Mouse (Mus musculus) NIH3T3 (cell line): ENCODE data around the gene Wnt2.

Experiments used
- DNase-seq: peaks from one replicate; pipeline ENCODE4 v3.0.0-alpha.2; 2012; ENCODE audit warnings: low read depth

Gene Wnt2

DNA sequence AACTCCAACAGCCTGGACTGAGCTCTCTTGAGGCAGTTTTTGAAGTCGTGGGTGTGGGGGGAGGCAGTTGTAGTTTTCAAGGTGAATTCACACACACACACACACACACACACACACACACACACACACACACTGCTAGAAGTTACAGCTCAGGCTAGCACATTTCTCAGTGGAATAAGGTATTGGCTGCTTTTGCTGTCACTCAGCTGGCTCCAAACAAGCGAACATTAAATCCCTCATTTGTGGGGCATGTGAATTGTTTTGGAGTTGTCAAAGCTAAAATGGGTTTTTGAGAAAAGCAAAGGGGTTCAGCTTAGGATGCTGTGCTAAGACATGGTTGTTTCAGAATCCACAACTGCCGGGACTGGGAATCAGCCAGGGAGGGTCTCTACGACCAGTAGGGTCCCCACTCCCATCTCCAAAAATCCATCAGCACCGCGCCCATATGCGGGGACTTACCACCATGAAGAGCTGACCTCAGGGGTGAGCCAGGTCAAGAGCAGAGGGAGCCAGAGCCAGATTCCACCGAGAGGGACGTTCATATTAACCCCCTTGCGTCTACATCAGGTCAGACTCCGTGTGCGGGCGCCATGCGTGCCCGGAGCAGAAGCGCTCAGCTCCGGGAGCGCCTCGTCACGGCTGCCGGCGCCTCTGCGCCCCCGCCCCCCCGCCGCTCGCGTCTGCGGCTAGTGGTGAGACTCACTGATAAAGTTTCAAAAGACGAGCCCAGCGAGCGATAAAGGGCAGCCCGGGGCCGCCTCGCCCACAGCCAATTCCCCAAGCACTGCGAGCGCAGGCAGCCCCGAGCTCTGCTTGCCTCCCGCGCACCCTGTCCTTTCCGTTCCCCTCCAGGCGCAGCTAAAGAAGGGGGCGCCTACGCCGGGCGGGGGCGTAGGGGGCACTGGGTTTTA, at the start of gene Wnt2:
Wnt2 (minus strand) TSS at position 840 of the 911 bp plus-strand sequence.
- peak; percentile 62 for DNase-seq

DNA sequence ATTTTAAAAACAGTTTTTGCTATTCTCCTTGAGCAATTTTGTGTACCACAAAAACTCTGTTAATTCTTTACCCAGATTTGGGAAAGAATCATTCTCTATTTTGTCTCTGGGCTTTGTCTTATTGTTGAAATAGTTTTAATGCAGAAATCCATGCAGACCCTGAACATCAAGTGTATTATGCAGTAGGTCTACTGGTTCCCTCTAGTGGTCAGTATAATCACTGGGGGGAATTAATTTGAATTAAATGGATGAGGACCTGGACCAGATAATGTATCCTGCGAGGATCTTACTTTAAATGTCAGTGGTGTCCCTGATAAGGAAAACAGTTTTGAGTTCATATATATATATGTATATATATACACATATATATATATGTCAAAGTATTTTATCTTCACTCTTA, 48.2 kb upstream of the Wnt2 start:
- DNase-seq = peak; percentile 79

DNA sequence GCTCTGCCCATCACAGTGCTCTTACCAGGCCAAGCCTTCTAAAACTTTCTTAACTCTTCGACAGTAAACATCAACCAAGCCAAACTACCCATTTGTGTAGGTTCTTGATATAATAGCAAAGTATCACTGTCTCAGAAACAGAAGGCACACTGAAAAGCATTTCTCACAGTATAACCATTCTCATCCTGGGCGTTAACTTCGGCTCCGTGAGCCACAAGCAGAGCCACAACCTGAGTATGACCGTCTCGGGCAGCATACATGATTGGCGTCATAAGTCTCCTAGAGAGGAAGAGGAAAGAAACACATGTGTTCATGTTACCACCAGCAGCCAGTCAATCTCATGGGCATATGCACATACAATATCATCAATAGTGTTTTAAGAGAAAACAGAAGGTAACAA, 46.6 kb upstream of the Wnt2 start:
- no peak for DNase-seq

DNA sequence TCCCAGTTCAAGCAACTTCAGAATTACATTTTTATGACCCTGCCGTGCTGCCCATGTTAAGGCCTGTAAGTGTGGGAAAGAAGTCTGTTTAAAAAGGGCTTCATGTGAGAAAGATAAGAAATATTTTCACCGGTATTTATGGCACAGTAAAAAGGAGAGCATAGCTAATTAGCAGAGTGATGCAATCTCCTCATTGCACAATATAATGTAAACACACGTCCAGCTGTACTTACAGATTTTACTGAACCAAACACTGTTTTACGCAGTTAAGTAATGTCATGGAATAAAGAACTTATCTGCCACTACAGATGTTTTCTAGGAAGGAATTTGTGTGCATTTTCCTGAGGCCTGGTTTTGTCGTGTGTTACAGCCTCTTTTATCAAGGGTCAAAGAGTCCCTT, 46.2 kb upstream of the Wnt2 start:
- DNase-seq = peak; percentile 57

DNA sequence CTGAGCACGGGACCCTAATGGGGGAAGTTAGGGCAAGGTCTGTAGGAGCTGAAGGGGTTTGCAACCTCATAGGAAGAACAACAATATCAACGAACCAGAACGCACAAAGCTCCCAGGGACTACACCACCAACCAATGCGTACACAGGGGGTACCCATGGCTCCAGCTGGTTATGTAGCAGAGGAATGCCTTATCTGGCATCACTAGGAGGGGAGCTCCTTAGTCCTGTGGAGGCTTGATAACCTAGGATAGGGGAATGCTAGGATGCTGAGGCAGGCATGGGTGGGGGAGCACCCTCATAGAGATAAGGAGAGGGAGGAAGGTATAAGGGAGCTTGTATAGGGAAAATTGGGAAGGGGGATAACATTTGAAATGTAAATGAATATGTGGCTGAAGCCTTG, 27.5 kb upstream of the Wnt2 start:
- no peak for DNase-seq

DNA sequence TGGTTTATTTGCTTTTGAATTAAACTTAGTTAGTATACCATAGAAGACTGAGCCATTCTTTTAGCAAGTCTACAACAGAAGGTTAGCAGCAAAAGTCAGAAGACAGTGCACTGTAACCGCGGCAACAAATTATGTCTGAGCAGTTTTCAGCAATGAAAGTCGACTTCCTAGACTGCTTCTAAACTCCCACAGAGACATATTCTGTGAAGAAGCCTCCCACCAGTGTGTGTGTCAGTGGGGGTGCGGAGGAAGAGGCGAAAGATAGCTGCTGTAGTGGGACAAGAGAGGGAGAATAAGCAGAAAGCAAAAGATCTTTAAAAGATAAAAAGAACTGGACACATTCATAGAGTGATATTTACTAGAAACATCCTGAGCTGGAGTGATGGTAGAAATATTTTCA, 21.3 kb upstream of the Wnt2 start:
- DNase-seq = no peak

DNA sequence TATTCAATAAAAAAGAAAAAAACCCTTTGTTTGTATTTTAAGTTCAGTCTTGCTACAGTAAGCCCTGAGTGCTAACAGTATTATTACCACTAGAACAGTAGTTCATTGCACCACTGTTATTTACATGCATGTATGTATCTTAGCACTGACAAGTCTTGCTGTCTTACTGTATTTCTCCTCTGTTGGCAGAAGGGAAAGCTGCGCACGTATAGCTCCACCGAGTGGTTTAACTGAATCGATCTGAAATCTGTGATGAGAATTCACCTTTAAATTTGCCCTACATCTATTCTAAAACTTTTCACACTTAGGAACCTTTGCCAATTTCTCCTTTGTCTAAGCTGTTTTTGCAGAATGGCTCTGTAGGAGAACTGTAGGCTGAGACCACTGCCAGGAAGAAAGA, 13.9 kb upstream of the Wnt2 start:
- DNase-seq = peak; percentile 25

DNA sequence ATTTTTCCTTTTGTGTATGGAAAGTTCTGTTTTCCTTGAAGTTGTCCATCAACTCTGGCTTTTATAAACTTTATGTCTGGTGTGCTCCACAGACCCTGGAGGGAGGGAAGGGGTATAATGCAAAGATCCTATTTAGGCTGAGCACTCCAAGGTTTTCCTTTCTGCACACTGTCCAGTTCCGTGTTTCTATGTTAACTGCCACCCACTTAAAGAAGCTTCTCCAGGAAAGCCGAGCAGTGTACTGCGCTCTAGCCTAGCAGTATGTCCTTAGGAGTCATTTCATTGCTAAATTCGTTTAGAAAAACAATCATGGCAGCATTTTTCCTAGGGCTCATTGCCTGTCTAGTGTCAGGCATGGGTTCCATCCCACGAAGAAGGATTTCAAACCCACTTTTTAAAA, 12.8 kb upstream of the Wnt2 start:
- DNase-seq = no peak

DNA sequence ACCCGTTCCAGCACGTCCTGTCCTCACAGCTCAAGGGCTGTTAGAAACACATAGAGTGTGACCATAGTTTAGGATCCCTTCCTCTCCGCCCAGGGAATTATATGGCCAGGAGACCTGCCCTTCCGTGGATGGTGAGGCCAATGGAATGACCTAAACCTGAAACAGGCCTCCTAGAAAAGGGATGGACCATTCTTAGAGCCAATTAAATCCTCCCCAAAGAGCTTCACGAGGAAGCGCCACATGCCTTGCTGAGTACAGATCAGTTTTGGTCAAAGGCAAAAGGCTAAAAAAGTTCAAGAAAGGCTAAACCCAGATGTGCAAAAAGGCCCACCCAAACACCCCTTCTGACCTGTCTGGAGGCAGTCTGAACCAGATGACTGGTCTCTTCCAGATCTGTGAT, 1.9 kb upstream of the Wnt2 start:
- no peak for DNase-seq

DNA sequence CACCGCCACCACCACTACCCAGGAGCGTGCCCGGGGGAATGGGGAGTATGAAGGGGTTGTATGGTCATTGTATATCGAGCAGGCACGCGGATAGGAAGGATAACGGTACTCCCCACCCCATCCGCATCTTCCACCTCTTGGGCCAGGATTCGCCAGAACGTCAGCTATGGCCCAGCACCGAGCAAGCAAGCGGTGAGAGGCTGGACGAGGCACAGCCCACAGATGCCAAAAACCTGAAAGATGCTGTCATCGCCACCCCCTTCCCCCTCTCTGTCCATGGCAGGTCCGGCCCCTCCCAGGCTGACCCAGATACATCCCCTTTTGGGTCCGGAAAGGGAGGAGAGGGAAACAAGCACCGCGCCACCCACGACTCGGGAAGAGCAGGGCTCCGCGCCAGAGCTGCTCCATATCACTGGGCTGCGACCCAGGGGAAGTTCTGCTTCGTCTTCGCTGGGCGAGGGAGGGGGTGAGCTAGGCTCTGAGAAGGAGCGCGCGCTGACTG, 1.2 kb upstream of the Wnt2 start:
- DNase-seq = no peak

DNA sequence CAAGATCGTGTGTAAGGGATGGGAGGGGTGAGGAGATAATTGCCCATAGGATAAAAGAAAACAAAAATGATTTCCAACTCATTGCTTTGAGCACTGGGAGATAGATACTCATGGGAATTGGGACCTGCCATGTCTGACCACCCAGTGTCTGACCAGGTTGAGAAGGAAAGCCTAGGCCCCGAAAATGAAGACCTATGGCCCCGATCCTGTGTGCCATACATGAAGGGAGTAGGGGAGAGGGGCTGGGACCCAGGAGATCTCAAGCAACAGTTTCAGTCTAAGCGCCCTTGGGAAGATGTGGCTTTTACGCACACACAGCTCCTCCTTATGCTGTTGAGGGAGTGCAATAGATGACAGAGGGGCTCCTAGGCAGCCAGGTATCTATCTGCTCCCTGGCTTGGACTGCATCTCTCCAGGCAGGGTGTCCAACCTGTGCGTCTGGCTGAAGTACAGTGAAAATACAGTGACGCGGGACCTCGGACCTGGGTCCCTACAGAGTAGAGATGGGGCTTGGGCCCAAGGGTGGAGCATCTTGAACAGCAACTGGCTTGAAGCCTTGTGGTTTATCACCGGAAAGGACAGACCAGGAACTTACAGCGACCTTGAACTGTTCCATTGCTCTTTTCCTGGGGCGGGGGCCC, 603 bp upstream of the Wnt2 start:
- no peak for DNase-seq

DNA sequence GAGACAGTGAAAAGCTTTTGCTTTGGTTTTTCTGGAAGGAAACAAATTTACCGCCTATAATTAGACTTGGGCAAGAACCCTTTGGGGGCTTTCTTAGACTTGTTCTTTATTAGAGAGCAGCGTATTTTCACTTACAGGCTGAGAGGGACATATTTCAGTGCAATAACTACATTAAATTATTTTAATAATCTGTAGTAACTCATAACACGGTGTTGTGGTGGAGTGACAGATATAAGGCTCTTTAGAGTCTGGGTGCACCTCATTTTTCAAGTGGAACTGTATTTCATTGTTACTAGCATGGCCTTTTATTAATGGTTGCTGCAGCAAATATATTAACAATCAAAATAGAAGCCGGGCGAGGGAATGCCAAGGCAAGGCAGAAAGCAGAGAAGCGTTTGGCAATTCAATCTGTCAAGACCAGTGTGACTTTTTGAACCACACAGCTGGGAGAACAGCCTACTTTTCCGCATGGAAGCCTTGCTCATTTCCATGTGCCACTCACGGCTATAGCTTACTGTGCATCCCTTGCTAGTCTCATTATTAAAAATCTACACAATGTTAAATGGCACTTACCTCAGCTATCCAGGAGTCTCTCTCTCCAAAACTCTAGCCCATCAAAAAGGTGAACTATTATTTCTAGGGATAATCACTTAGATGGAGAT, 6.1 kb downstream of the Wnt2 start:
- DNase-seq = no peak

DNA sequence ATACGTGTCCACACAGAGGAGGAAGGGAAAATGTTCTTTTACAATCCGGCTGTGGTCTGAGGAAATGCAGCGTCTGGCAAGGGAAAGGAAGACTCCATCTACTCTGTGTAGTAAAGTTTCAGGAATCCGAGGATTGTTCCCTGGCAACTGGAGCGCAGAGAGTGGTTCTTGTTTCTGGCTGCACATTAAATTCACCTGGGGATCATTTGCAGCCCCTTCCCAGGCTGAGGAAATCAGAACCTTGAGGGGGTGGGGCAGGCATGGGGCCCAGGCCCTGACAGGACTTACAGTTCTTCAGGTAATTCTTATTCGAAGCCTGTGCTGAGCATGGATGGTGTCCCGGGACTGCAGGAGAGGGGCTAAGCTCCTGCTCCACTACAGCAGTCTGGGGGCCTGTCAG, 17.0 kb downstream of the Wnt2 start:
- DNase-seq = no peak

DNA sequence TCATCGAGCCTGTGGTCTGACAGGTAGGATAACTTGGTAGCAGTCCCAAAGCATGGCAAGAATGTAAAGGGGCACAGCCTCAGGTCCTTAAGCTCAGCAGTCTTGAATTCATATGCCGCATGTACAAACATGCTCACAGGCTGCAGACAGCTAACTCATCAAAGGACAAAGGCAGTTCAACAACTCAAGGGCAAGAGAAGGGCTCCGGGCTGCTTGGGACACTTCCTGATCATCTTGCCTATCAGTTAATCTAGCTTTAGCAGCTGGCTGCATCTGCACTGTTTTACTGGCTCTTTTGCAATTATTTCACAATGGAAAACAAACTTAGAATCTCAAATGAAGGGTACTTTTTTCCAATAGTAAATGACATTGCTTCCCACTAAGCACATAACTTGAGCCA, 23.0 kb downstream of the Wnt2 start:
- DNase-seq = no peak

DNA sequence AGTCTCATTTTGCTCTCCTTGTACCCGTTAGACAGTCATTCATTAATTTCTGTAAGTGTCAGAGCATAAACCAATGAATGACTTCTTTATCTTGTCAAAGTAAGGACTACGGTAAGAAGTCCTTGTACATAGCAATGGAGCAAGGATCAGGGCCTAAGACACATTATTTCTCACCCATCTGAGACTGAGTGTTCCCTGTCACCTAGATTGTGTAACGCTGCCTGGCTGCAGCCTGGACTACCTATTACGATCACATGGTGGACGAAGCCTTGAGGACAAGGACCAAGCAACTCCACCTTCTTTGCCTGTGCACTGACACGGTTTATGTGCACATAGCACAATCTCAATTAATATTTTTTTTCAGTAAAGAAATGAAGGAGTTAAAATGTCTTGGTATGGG, 28.3 kb downstream of the Wnt2 start:
- DNase-seq = no peak

DNA sequence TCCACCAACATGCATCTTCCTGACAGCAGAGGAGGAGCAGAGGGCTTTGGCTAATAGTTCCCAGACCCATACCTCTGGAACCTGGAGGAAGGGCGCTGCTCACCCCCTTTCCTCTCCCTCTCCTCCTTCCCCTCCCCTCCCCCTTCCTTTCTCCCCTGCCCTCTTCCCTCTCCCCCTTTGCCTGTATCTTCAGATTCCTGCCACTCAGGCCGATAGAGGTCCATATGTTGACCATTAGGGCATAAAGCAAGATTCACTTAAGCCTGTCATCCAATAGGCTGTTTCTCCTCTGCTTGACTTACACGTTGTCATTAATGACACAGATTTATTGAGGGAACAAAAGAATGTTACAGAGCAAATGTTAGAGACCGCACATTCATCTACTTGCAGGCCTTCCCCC, 31.9 kb downstream of the Wnt2 start:
- DNase-seq = no peak

DNA sequence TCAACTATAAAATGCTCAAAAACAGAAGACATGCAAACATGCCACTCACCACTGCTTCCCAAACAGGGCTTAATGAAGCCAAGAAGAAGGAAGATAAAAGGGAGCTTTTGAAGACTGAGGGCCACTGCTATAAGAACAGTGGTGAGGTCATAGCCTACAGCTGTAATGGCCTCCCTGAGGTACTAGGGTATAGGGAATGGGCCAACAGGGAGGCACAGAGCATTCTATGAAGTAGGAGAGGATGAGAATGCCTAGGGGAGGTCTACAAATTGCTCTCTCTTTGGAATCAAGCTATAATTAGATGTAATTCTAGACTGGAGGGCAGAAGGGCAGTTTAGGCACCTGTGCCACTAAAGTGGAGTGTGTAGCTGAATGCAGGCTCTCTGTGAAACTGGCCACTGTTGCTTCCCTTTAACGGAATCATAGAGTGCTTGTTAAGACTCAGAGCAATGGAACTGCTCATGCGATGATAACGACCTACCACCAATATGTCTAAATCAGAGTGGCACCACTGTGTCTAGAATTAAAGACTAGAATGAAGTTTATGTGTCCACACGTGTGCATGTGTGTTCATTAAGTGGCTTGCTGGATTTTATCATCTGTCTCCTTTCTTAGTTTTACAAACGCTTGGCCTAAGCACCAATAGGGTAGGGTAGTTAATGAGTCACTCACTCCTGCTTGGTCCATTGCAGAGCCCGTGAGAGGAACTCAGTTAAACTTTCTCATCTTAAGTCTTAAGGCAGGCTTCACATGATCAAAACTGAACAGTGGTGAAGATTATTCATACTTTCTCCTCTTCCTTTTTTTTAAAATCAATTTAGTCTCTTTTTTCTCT, 35.2 kb downstream of the Wnt2 start:
- no peak for DNase-seq

DNA sequence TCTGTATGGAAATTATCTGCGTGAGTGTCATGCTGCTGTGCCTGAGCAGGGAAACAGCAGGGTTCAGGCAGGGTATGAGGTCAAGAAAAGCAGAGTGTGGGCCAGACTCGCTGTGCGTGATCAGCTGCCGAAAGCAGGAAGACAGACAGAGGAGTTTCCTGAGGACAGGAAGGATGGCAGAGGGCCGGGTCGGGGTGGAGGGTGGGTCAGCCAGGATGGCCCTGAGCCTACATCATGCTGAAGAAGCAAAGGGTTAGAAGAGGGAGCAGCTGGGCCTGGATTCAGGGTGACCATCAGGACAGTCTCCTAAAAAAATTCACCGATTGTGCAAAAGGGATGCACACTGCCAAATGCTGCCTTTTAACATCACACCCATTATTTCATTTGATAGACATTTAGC, 38.8 kb downstream of the Wnt2 start:
- no peak for DNase-seq

DNA sequence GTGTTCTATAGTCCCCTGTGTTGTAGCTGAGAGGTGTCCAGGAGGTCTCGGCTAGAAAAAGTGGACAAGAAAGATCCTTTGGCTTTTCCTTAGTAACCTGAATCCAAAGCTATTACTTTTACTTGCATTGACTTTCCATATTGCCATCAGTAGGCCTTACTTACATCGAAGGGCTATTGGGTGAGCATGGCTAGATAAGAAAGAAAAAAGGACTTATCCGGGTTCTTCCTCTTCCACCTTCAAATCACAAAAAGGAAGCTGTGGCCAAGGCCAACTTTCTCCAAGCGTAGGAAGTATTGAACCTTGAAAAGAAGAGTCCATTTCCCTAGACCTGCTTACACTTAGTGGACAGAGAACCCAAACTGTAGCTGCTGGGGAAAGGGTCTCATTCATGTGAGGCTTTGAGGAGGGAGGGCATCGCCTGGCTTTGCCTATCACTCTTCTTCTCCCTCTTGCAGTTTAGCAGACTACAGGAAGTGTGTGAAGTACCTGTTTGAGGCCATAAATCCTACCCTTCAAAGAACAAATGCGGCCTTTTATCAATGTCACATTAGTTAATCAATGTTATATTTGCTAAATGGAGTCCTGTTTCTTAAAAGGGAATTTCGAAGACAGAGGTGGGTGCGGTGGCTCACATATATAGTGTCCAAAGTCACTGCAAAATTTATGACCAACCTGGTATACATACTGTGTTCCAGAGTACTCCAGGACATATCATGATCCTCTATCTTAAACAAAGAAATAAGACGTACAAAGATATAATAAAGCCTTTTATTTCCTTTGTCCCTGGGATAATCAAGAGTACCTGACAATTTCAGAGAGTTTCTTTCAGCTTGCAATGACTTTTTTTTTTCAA, 40.0 kb downstream of the Wnt2 start:
- no peak for DNase-seq

DNA sequence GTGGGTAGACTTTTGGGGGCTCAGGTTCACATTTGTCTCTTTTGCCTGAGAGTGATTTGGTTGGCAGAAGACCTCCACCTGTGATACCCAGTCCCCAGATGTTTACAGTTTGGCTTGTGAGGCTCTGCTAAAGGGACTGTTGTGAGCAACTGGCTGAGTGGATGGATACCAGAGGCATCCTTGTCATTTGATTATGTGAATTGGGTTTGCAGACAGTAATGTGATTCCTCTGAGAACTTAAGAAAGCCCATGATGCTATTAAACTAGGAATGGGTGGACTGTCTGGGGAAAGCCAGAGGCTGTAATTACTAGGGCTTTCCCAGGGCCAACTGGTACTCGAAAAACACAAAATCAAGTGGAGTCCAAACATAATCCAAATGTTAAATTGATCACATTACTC, 51.0 kb downstream of the Wnt2 start:
- no peak for DNase-seq

DNA sequence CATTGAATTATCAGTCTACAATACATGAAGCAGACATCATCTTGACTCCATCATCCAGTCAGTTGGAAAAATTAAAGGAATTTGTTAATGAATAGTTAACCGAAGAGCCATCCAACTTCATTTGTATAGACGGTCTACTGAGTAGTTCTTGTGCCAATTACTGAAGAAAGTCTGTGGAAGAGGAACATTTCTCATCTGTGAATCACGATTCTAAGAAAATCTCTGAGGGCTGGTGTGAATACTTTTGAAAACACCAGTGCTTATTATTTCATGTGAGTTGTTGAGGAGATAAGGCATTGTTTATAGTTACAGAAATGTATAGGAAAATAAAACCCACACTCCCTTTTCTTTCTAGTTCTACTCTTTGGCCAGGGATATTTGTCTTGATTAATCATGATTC, 51.5 kb downstream of the Wnt2 start:
- DNase-seq = peak; percentile 60
